Mouse (Mus musculus): ENCODE data around the gene Mttp. TPM values are rescaled to one million over a fixed set of nuclear protein-coding genes. Genes with fewer than 3 reads are reported as not detected.

Gene Mttp
- polyA plus RNA-seq, 1 experiment from 2014 or later = 6.9 TPM

- Histone ChIP-seq H3K4me3 (ENCODE audit: control insufficient read depth in 1 of 2, insufficient read depth in 1 of 2, low read depth in 1 of 2, low read length in 2 of 2) (no peak overlapping the region), H3K9me3 (ENCODE audit: control insufficient read depth, low read length) (no peaks in the 10 kb centered on the region), H3K9ac (ENCODE audit: low read length) (no peak overlapping the region), H3K27ac (replicated peaks in 1 of 2; ENCODE audit: control insufficient read depth in 1 of 2, insufficient read depth in 1 of 2, low read depth in 2 of 2, low read length in 2 of 2) (peak overlapping the region in 1 of 2 experiments; percentile 97; a peak in 1 of 4 replicates), H3K4me1 (ENCODE audit: control insufficient read depth in 2 of 2, insufficient read depth in 2 of 2, low read length in 2 of 2) (peaks cover 28 to 50% of the 10 kb centered on the region in 2 experiments), H3K4me2 (ENCODE audit: low read length) (no peak overlapping the region), H3K36me3 (ENCODE audit: control insufficient read depth, insufficient read depth, low read length) (no peaks in the 10 kb centered on the region), H3K27me3 (ENCODE audit: control insufficient read depth, insufficient read depth, low read length) (no peaks in the 10 kb centered on the region)
- ATAC-seq (ENCODE audit: insufficient number of reproducible peaks, insufficient read depth, low FRiP score, low read depth) = no peak
- WGBS = 88% methylated on average over 4 of the region's 4 CpGs
Observed at GRCm38 (mm10) chr3:138062673-138063072, 82.1 kb downstream of the Mttp start.

- no peak for ATAC-seq (ENCODE audit: insufficient number of reproducible peaks, insufficient read depth, low FRiP score, low read depth)
- Histone ChIP-seq H3K9me3 (ENCODE audit: control insufficient read depth, low read length) (no peaks in the 10 kb centered on the region), H3K27me3 (ENCODE audit: control insufficient read depth, insufficient read depth, low read length) (no peaks in the 10 kb centered on the region), H3K27ac (replicated peaks in 1 of 2; ENCODE audit: control insufficient read depth in 1 of 2, insufficient read depth in 1 of 2, low read depth in 2 of 2, low read length in 2 of 2) (0 out of 4 replicates have a peak overlapping the region, but pooled peaks of 1 of the 2 experiments have one; percentile 56), H3K4me2 (ENCODE audit: low read length) (no peak overlapping the region), H3K9ac (ENCODE audit: low read length) (no peak overlapping the region), H3K4me1 (ENCODE audit: control insufficient read depth in 2 of 2, insufficient read depth in 2 of 2, low read length in 2 of 2) (peaks cover 30 to 60% of the 10 kb centered on the region in 2 experiments), H3K36me3 (ENCODE audit: control insufficient read depth, insufficient read depth, low read length) (no peaks in the 10 kb centered on the region), H3K4me3 (ENCODE audit: control insufficient read depth in 1 of 2, insufficient read depth in 1 of 2, low read depth in 1 of 2, low read length in 2 of 2) (no peak overlapping the region)
- 72% methylated on average over 9 of the region's 9 CpGs for WGBS
Observed at GRCm38 (mm10) chr3:138061205-138061911, 83.4 kb downstream of the Mttp start.

- H3K9ac ChIP-seq (ENCODE audit: low read length) = no peak overlapping the region
- 0 out of 2 replicates have a peak, but pooled peaks have one; percentile 8 for ATAC-seq (ENCODE audit: insufficient number of reproducible peaks, insufficient read depth, low FRiP score, low read depth)
- H3K36me3 ChIP-seq (ENCODE audit: control insufficient read depth, insufficient read depth, low read length) = no peaks in the 10 kb centered on the region
- no peaks in the 10 kb centered on the region for H3K27me3 ChIP-seq (ENCODE audit: control insufficient read depth, insufficient read depth, low read length)
- peak overlapping the region; percentile 34 to 56 for H3K27ac ChIP-seq (replicated peaks in 1 of 2; ENCODE audit: control insufficient read depth in 1 of 2, insufficient read depth in 1 of 2, low read depth in 2 of 2, low read length in 2 of 2)
- H3K4me3 ChIP-seq (ENCODE audit: control insufficient read depth in 1 of 2, insufficient read depth in 1 of 2, low read depth in 1 of 2, low read length in 2 of 2) = no peak overlapping the region
- H3K4me1 ChIP-seq (ENCODE audit: control insufficient read depth in 2 of 2, insufficient read depth in 2 of 2, low read length in 2 of 2) = peaks cover 27 to 56% of the 10 kb centered on the region in 2 experiments
- H3K9me3 ChIP-seq (ENCODE audit: control insufficient read depth, low read length) = no peaks in the 10 kb centered on the region
- no peak overlapping the region for H3K4me2 ChIP-seq (ENCODE audit: low read length)
- 45% methylated on average over 7 of the region's 7 CpGs for WGBS
Observed at GRCm38 (mm10) chr3:138060429-138060828, 84.3 kb downstream of the Mttp start.

- Histone ChIP-seq H3K4me2 (ENCODE audit: low read length) (no peak overlapping the region), H3K36me3 (ENCODE audit: control insufficient read depth, insufficient read depth, low read length) (no peaks in the 10 kb centered on the region), H3K9me3 (ENCODE audit: control insufficient read depth, low read length) (no peaks in the 10 kb centered on the region), H3K9ac (ENCODE audit: low read length) (no peak overlapping the region), H3K4me3 (ENCODE audit: control insufficient read depth in 1 of 2, insufficient read depth in 1 of 2, low read depth in 1 of 2, low read length in 2 of 2) (no peak overlapping the region), H3K27me3 (ENCODE audit: control insufficient read depth, insufficient read depth, low read length) (no peaks in the 10 kb centered on the region), H3K27ac (replicated peaks in 1 of 2; ENCODE audit: control insufficient read depth in 1 of 2, insufficient read depth in 1 of 2, low read depth in 2 of 2, low read length in 2 of 2) (no peak overlapping the region), H3K4me1 (ENCODE audit: control insufficient read depth in 2 of 2, insufficient read depth in 2 of 2, low read length in 2 of 2) (peaks cover 23 to 45% of the 10 kb centered on the region in 2 experiments)
- no peak for ATAC-seq (ENCODE audit: insufficient number of reproducible peaks, insufficient read depth, low FRiP score, low read depth)
- WGBS = 71% methylated on average over 4 of the region's 4 CpGs
Observed at GRCm38 (mm10) chr3:138058226-138058625, 86.5 kb downstream of the Mttp start.

GRCm38 (mm10) chr3:138056976-138057375 lies 87.8 kb downstream of the Mttp start:
- no peaks in the 10 kb centered on the region for H3K36me3 ChIP-seq (ENCODE audit: control insufficient read depth, insufficient read depth, low read length)
- 47% methylated on average over 7 of the region's 7 CpGs for WGBS
- no peak overlapping the region for H3K4me3 ChIP-seq (ENCODE audit: control insufficient read depth in 1 of 2, insufficient read depth in 1 of 2, low read depth in 1 of 2, low read length in 2 of 2)
- no peaks in the 10 kb centered on the region for H3K9me3 ChIP-seq (ENCODE audit: control insufficient read depth, low read length)
- peaks cover 24 to 40% of the 10 kb centered on the region in 2 experiments for H3K4me1 ChIP-seq (ENCODE audit: control insufficient read depth in 2 of 2, insufficient read depth in 2 of 2, low read length in 2 of 2)
- H3K27me3 ChIP-seq (ENCODE audit: control insufficient read depth, insufficient read depth, low read length) = no peaks in the 10 kb centered on the region
- ATAC-seq (ENCODE audit: insufficient number of reproducible peaks, insufficient read depth, low FRiP score, low read depth) = no peak
- no peak overlapping the region for H3K4me2 ChIP-seq (ENCODE audit: low read length)
- H3K27ac ChIP-seq (replicated peaks in 1 of 2; ENCODE audit: control insufficient read depth in 1 of 2, insufficient read depth in 1 of 2, low read depth in 2 of 2, low read length in 2 of 2) = peak overlapping the region; percentile 51 to 53; a peak in 3 of 4 replicates
- no peak overlapping the region for H3K9ac ChIP-seq (ENCODE audit: low read length)

GRCm38 (mm10) chr3:138053969-138054368 lies 90.8 kb downstream of the Mttp start:
- Histone ChIP-seq H3K27ac (replicated peaks in 1 of 2; ENCODE audit: control insufficient read depth in 1 of 2, insufficient read depth in 1 of 2, low read depth in 2 of 2, low read length in 2 of 2) (peak overlapping the region; percentile 99), H3K4me2 (ENCODE audit: low read length) (peak overlapping the region; percentile 56), H3K4me3 (ENCODE audit: control insufficient read depth in 1 of 2, insufficient read depth in 1 of 2, low read depth in 1 of 2, low read length in 2 of 2) (peak overlapping the region; percentile 6 to 11; a peak in 1 of 4 replicates), H3K9ac (ENCODE audit: low read length) (peak overlapping the region; percentile 68), H3K27me3 (ENCODE audit: control insufficient read depth, insufficient read depth, low read length) (no peaks in the 10 kb centered on the region), H3K36me3 (ENCODE audit: control insufficient read depth, insufficient read depth, low read length) (no peaks in the 10 kb centered on the region), H3K9me3 (ENCODE audit: control insufficient read depth, low read length) (no peaks in the 10 kb centered on the region), H3K4me1 (ENCODE audit: control insufficient read depth in 2 of 2, insufficient read depth in 2 of 2, low read length in 2 of 2) (peaks cover 19 to 30% of the 10 kb centered on the region in 2 experiments; a peak in 3 of 4 replicates)
- 9% methylated on average over 4 of the region's 4 CpGs for WGBS
- ATAC-seq (ENCODE audit: insufficient number of reproducible peaks, insufficient read depth, low FRiP score, low read depth) = peak; percentile 91

- no peak overlapping the region for H3K27ac ChIP-seq (replicated peaks in 1 of 2; ENCODE audit: control insufficient read depth in 1 of 2, insufficient read depth in 1 of 2, low read depth in 2 of 2, low read length in 2 of 2)
- H3K9ac ChIP-seq (ENCODE audit: low read length) = no peak overlapping the region
- H3K9me3 ChIP-seq (ENCODE audit: control insufficient read depth, low read length) = no peaks in the 10 kb centered on the region
- no peak overlapping the region for H3K4me2 ChIP-seq (ENCODE audit: low read length)
- H3K4me3 ChIP-seq (ENCODE audit: control insufficient read depth in 1 of 2, insufficient read depth in 1 of 2, low read depth in 1 of 2, low read length in 2 of 2) = no peak overlapping the region
- peaks cover 14 to 18% of the 10 kb centered on the region in 2 experiments; a peak in 3 of 4 replicates for H3K4me1 ChIP-seq (ENCODE audit: control insufficient read depth in 2 of 2, insufficient read depth in 2 of 2, low read length in 2 of 2)
- no peak for ATAC-seq (ENCODE audit: insufficient number of reproducible peaks, insufficient read depth, low FRiP score, low read depth)
- H3K36me3 ChIP-seq (ENCODE audit: control insufficient read depth, insufficient read depth, low read length) = no peaks in the 10 kb centered on the region
- 68% methylated on average over 3 of the region's 3 CpGs for WGBS
- no peaks in the 10 kb centered on the region for H3K27me3 ChIP-seq (ENCODE audit: control insufficient read depth, insufficient read depth, low read length)
Observed at GRCm38 (mm10) chr3:138051431-138051830, 93.3 kb downstream of the Mttp start.

All from heart, embryonic 14.5 days (tissue).